Mouse (Mus musculus): ENCODE measurements around the gene Thra. TPM values are rescaled to one million over a fixed set of nuclear protein-coding genes. Genes with fewer than 3 reads are reported as not detected.

The Thra gene
- total and polyA plus RNA-seq, 3 experiments = 22.0 to 50.9 TPM; not detected in 1

DNA sequence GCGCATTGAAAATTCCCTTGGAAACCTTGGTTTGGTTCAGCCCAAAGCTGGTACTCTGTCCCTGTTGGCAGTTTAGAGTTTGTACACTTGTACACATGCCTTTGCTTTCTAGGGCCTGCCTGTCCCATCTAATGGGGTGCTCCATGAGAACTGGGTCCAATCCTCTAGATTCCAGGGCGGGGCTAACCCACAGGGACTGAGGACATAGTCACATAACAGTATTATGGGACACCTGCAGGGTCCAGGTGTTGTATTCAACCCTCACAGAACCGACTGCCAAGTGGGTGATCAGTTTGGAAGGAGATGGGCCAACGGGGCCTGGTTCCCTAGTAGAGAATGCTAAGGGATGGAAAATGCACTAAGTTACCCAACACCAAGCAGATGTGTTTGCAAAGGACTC lies 21.5 kb downstream of the Thra start:
- Histone ChIP-seq H3K4me1 (ENCODE audit: control insufficient read depth in 1 of 2, insufficient read depth in 2 of 2, low read length in 2 of 2) (peaks cover 9 to 26% of the 10 kb centered on the region in 2 experiments; a peak in 3 of 4 replicates), H3K79me2 (ENCODE audit: control insufficient read depth, insufficient read depth, low read length, poor library complexity) (no peaks in the 10 kb centered on the region), H3K27me3 (ENCODE audit: control insufficient read depth in 1 of 2, insufficient read depth in 2 of 2, low read length in 2 of 2) (no peaks in the 10 kb centered on the region), H3K9ac (ENCODE audit: control insufficient read depth, low read depth, low read length, poor library complexity, severe bottlenecking) (no peak overlapping the region), H3K27ac (ENCODE audit: control insufficient read depth, low read depth, low read length) (no peak overlapping the region), H3K4me3 (ENCODE audit: control insufficient read depth in 1 of 2, insufficient read depth in 1 of 2, low read depth in 2 of 2, low read length in 2 of 2) (no peak overlapping the region), H3K9me3 (replicated peaks; ENCODE audit: insufficient read depth, low read length) (no peaks in the 10 kb centered on the region), H3K36me3 (ENCODE audit: control insufficient read depth in 1 of 2, insufficient read depth in 2 of 2, low read length in 2 of 2) (peaks cover 0 to 23% of the 10 kb centered on the region in 2 experiments; a peak in 3 of 4 replicates)
- no peak for DNase-seq (ENCODE audit: low read depth, low spot score)
- no peak for TF ChIP-seq UBTF (IDR thresholded peaks at IDR 0.05; ENCODE audit: borderline replicate concordance, insufficient read depth, low read depth, low read length)
- TF ChIP-seq MEF2A (IDR thresholded peaks at IDR 0.05; ENCODE audit: extremely low read depth, insufficient replicate concordance, low read depth, low read length, poor library complexity, severe bottlenecking) = no peak
- TF ChIP-seq MAX (IDR thresholded peaks at IDR 0.05; ENCODE audit: low read length) = no peak
- TF ChIP-seq KAT2A (conservative IDR thresholded peaks at IDR 0.05; ENCODE audit: low read depth, low read length) = no peak
- no peak for TF ChIP-seq MYC (IDR thresholded peaks at IDR 0.05; ENCODE audit: low read depth, low read length)
- no peak for TF ChIP-seq TBP (IDR thresholded peaks at IDR 0.05; ENCODE audit: low read depth, low read length)
- no peak for TF ChIP-seq USF2 (IDR thresholded peaks at IDR 0.05; ENCODE audit: borderline replicate concordance in 1 of 2, insufficient read depth in 1 of 2, low read depth in 1 of 2, low read length in 2 of 2)
- no peak for TF ChIP-seq CTCF (IDR thresholded peaks at IDR 0.05 in 2 of 3, conservative IDR thresholded peaks at IDR 0.05 in 1 of 3; ENCODE audit: control insufficient read depth in 1 of 3, insufficient read depth in 1 of 3, low read depth in 2 of 3, low read length in 3 of 3, poor library complexity in 1 of 3, severe bottlenecking in 1 of 3)
- no peak for TF ChIP-seq MAZ (IDR thresholded peaks at IDR 0.05; ENCODE audit: low read depth, low read length)
- TF ChIP-seq GABPA (IDR thresholded peaks at IDR 0.05; ENCODE audit: low read depth, low read length) = no peak
- TF ChIP-seq POLR2AphosphoS5 (IDR thresholded peaks at IDR 0.05; ENCODE audit: borderline replicate concordance, low read depth, low read length) = no peak
- no peak for TF ChIP-seq GATA1 (IDR thresholded peaks at IDR 0.05; ENCODE audit: low read depth, low read length)
- TF ChIP-seq ZNF384 (IDR thresholded peaks at IDR 0.05; ENCODE audit: low read depth, low read length) = no peak
- no peak for TF ChIP-seq TAL1 (IDR thresholded peaks at IDR 0.05; ENCODE audit: low read length)
- TF ChIP-seq HCFC1 (IDR thresholded peaks at IDR 0.05; ENCODE audit: low read depth, low read length) = no peak
- no peak for TF ChIP-seq SMC3 (IDR thresholded peaks at IDR 0.05; ENCODE audit: low read depth, low read length)
- TF ChIP-seq MYB (IDR thresholded peaks at IDR 0.05; ENCODE audit: low read depth, low read length) = no peak
- no peak for TF ChIP-seq ETS1 (IDR thresholded peaks at IDR 0.05; ENCODE audit: low read depth, low read length)

- Histone ChIP-seq H3K4me1 (ENCODE audit: control insufficient read depth in 1 of 2, insufficient read depth in 2 of 2, low read length in 2 of 2) (peaks cover 13 to 32% of the 10 kb centered on the region in 2 experiments), H3K4me3 (ENCODE audit: control insufficient read depth in 1 of 2, insufficient read depth in 1 of 2, low read depth in 2 of 2, low read length in 2 of 2) (no peak overlapping the region), H3K27ac (ENCODE audit: control insufficient read depth, low read depth, low read length) (peak overlapping the region; percentile 50)
- TF ChIP-seq ZMIZ1 (IDR thresholded peaks at IDR 0.05; ENCODE audit: low read depth, low read length) (no peak), TCF12 (IDR thresholded peaks at IDR 0.05; ENCODE audit: low read depth, low read length) (no peak), JUND (IDR thresholded peaks at IDR 0.05; ENCODE audit: low read depth, low read length) (peak; percentile 72; the same call in 1 of the 2 replicates), GATA1 (IDR thresholded peaks at IDR 0.05; ENCODE audit: low read depth, low read length) (peak; percentile 31; the same call in 1 of the 2 replicates), UBTF (IDR thresholded peaks at IDR 0.05; ENCODE audit: borderline replicate concordance, insufficient read depth, low read depth, low read length) (no peak), RAD21 (IDR thresholded peaks at IDR 0.05; ENCODE audit: low read depth, low read length) (peak; percentile 16), SIN3A (IDR thresholded peaks at IDR 0.05; ENCODE audit: low read length) (0 out of 2 replicates have a peak, but pooled peaks have one; percentile 46), GABPA (IDR thresholded peaks at IDR 0.05; ENCODE audit: low read depth, low read length) (no peak), ZC3H11A (IDR thresholded peaks at IDR 0.05; ENCODE audit: low read depth, low read length) (0 out of 2 replicates have a peak, but pooled peaks have one; percentile 7), CTCF (IDR thresholded peaks at IDR 0.05 in 2 of 3, conservative IDR thresholded peaks at IDR 0.05 in 1 of 3; ENCODE audit: control insufficient read depth in 1 of 3, insufficient read depth in 1 of 3, low read depth in 2 of 3, low read length in 3 of 3, poor library complexity in 1 of 3, severe bottlenecking in 1 of 3) (peak; percentile 36 to 76 (median 55)), ETS1 (IDR thresholded peaks at IDR 0.05; ENCODE audit: low read depth, low read length) (peak; percentile 81), MAFK (IDR thresholded peaks at IDR 0.05; ENCODE audit: borderline replicate concordance, low read depth, low read length) (no peak), MAZ (IDR thresholded peaks at IDR 0.05; ENCODE audit: low read depth, low read length) (no peak; the same call in 1 of the 2 replicates), MXI1 (IDR thresholded peaks at IDR 0.05; ENCODE audit: low read depth, low read length) (no peak), USF2 (IDR thresholded peaks at IDR 0.05; ENCODE audit: borderline replicate concordance in 1 of 2, insufficient read depth in 1 of 2, low read depth in 1 of 2, low read length in 2 of 2) (no peak), EP300 (IDR thresholded peaks at IDR 0.05; ENCODE audit: low read depth in 1 of 2, low read length in 2 of 2) (peak; percentile 26 to 64; a peak in 3 of 4 replicates)
Measured at GRCm38 (mm10) chr11:98762756-98763501, 22.5 kb downstream of the Thra start.

More at GRCm38 (mm10) chr11:98762756-98763501, 22.5 kb downstream of the Thra start:
- Histone ChIP-seq H3K9me3 (replicated peaks; ENCODE audit: insufficient read depth, low read length) (no peaks in the 10 kb centered on the region), H3K9ac (ENCODE audit: control insufficient read depth, low read depth, low read length, poor library complexity, severe bottlenecking) (no peak overlapping the region), H3K36me3 (ENCODE audit: control insufficient read depth in 1 of 2, insufficient read depth in 2 of 2, low read length in 2 of 2) (peaks cover 0 to 32% of the 10 kb centered on the region in 2 experiments; a peak in 2 of 4 replicates), H3K27me3 (ENCODE audit: control insufficient read depth in 1 of 2, insufficient read depth in 2 of 2, low read length in 2 of 2) (no peaks in the 10 kb centered on the region), H3K79me2 (ENCODE audit: control insufficient read depth, insufficient read depth, low read length, poor library complexity) (no peaks in the 10 kb centered on the region)
- DNase-seq (ENCODE audit: low read depth, low spot score) = peak; percentile 92

Data from MEL (cell line).